Mouse (Mus musculus) ES-E14 (cell line): Measurements from ENCODE around the gene Unc79. TPM values are rescaled to one million over a fixed set of nuclear protein-coding genes. Genes with fewer than 3 reads are reported as not detected.

ENCODE experiments used
- DNase-seq: peaks from one replicate; pipeline ENCODE4 v3.0.0-alpha.2; 2013; ENCODE audit warnings: low read depth, low spot score
- H3K27ac ChIP-seq: 2 replicates; pipeline ENCODE4 v1.5.1; 2012; ENCODE audit warnings: low read depth, mild to moderate bottlenecking, low read length, moderate library complexity, mixed read lengths; ENCODE audit not compliant: poor library complexity, insufficient read depth, severe bottlenecking
- H3K36me3 ChIP-seq: 2 replicates; pipeline ENCODE4 v1.6.1; 2012; ENCODE audit warnings: mild to moderate bottlenecking, low read length, moderate library complexity, mixed read lengths; ENCODE audit not compliant: control insufficient read depth, poor library complexity, insufficient read depth, severe bottlenecking
- H3K4me1 ChIP-seq, 2 experiments: fragments of 150-350 bp in 1 of 2; sonication (generic) in 1 of 2; 2 replicates each; pipeline ENCODE4 v1.6.1; 2012; ENCODE audit warnings: low read length in 2 of 2, mild to moderate bottlenecking in 1 of 2, mixed read lengths in 1 of 2; ENCODE audit not compliant: control insufficient read depth in 2 of 2, insufficient read depth in 2 of 2, poor library complexity in 1 of 2
- H3K4me3 ChIP-seq, 2 experiments: fragments of 150-350 bp in 1 of 2; sonication (generic) in 1 of 2; 2 replicates each; pipeline ENCODE4 v1.5.1; 2012; ENCODE audit warnings: low read length in 2 of 2, low read depth in 1 of 2, mild to moderate bottlenecking in 1 of 2, mixed read lengths in 1 of 2; ENCODE audit not compliant: insufficient read depth in 1 of 2, poor library complexity in 1 of 2, severe bottlenecking in 1 of 2
- H3K9ac ChIP-seq: 2 replicates; pipeline ENCODE4 v1.6.1; 2012; ENCODE audit warnings: low read depth, mild to moderate bottlenecking, low read length, mixed read lengths; ENCODE audit not compliant: poor library complexity, insufficient read depth, severe bottlenecking
- H3K9me3 ChIP-seq: fragments of 150-350 bp; sonication (generic); 2 replicates; pipeline ENCODE4 v1.6.1; 2012; ENCODE audit warnings: low read depth, mild to moderate bottlenecking, low read length; ENCODE audit not compliant: control insufficient read depth, insufficient read depth
- CHD2 ChIP-seq: IDR thresholded peaks from 2 replicates; pipeline ENCODE4 v1.6.1; 2014; ENCODE audit warnings: mild to moderate bottlenecking, low read depth, low read length, inconsistent platforms
- HCFC1 ChIP-seq: IDR thresholded peaks from 2 replicates; pipeline ENCODE4 v1.6.1; 2012; ENCODE audit warnings: low read length, inconsistent platforms, borderline replicate concordance; ENCODE audit not compliant: insufficient read depth
- MAFK ChIP-seq: IDR thresholded peaks from 2 replicates; pipeline ENCODE4 v1.6.1; 2014; ENCODE audit warnings: mild to moderate bottlenecking, low read depth, low read length, inconsistent platforms; ENCODE audit not compliant: insufficient read depth
- ZC3H11A ChIP-seq: IDR thresholded peaks from 2 replicates; pipeline ENCODE4 v1.6.1; 2012; ENCODE audit warnings: low read depth, mild to moderate bottlenecking, inconsistent platforms, low read length, borderline replicate concordance
- ZNF384 ChIP-seq: IDR thresholded peaks from 2 replicates; pipeline ENCODE4 v1.6.1; 2012; ENCODE audit warnings: low read depth, low read length, inconsistent platforms
- in situ Hi-C, 2 experiments: fragments of 600-800 bp; cut with MboI; formaldehyde crosslinking; loops; one replicate each; pipeline ENCODE4 v1.15.1; 2025; ENCODE audit warnings: low sequenced_read_pairs in 2 of 2, inconsistent platforms in 1 of 2; ENCODE audit not compliant: unreplicated experiment in 2 of 2
- total RNA-seq: library from RNA; depleted of rRNA; stranded (reverse); fragments of 300-350 nt; gene quantifications from 2 replicates; pipeline ENCODE4 v1.2.3, GENCODE M21; 2012

Gene Unc79
- total RNA-seq, 1 experiment, result 0.36 TPM

DNA sequence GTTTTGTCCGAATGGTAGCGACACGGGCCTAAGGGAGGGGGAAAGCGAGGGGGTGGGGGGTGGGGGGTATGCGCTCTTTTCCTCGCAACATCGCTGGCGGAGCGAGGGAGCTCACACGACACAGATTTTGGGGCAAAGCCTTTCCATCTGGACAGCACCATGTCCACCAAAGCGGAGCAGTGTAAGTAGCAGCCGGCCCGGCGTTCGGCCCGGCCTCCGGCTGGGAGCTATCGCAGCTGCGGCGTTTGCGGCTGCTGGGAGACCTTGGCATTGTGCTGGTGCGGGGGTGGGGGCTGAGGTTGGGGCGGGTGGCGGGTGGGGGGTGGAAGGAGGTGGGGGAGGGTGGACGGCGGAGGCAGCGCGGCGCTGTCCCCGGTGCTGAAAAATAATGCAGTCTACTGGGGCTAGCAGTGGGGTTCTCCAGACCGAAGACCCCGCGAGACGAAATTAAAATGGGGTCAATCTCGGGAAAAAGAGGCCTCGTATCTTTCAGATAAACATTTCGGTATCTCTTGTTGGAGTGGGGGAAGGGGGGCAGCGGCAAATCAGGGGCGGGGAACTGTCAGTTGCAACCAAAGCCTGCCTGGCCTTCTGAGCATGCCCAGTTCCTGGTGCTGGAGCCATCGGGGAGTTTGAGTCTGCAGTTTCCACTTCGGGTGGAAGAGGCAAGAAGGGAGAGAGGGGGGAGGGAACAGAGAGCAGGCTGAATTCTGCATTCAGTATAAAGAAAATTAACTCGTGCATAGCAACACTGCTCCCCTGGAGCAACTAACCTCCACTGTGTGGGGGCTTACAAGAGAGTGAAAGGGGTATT lies 943 bp downstream of the Unc79 start:
- Histone ChIP-seq H3K9ac (no peak overlapping the region), H3K4me1 (no peaks in the 10 kb centered on the region), H3K4me3 (peak overlapping the region; percentile 72 to 84), H3K36me3 (no peaks in the 10 kb centered on the region), H3K27ac (no peak overlapping the region), H3K9me3 (no peaks in the 10 kb centered on the region)
- DNase-seq, result no peak
- 0 out of 2 replicates have a peak, but pooled peaks have one; percentile 19 for TF ChIP-seq CHD2
- no peak for TF ChIP-seq ZC3H11A
- in situ Hi-C loops, result no loop called here

DNA sequence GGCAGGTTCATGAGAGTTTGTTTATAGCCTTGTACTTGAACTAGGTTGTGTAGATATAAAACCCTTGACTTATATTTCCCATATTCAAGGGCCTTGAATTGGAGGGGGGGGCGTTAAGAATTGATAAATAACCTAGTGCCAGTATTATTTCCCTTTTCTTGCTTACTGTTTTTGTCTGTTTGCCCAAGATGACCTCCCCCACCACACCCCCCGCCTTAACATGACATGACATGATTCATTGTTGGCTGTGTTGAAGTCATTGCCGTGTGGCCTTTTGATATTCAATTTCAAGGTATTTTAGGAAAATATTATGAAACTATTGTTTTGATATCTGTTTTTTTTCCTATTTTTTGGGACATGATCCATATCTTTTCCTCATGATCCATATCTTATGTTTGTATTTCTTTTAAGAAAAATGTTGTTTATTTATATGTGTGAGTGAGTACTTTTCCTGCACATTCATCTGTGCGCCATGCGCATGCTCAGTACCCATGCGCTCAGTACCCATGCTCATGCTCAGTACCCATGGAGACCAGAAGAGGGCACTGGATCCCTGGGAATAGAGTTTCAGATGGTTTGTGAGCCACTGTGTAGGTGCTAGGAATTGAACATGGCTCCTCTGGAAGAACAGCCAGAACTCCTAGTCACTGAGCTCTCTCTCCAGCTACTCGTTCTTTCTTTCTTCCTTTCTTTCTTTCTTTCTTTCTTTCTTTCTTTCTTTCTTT lies 11.6 kb downstream of the Unc79 start:
- Histone ChIP-seq H3K36me3 (no peaks in the 10 kb centered on the region), H3K4me1 (no peaks in the 10 kb centered on the region), H3K9me3 (no peaks in the 10 kb centered on the region), H3K4me3 (no peak overlapping the region), H3K9ac (no peak overlapping the region), H3K27ac (no peak overlapping the region)
- DNase-seq, result no peak
- in situ Hi-C loops, result no loop called here
- no peak for TF ChIP-seq ZC3H11A
- no peak for TF ChIP-seq MAFK
- TF ChIP-seq CHD2, result no peak
- no peak for TF ChIP-seq HCFC1
- no peak for TF ChIP-seq ZNF384

DNA sequence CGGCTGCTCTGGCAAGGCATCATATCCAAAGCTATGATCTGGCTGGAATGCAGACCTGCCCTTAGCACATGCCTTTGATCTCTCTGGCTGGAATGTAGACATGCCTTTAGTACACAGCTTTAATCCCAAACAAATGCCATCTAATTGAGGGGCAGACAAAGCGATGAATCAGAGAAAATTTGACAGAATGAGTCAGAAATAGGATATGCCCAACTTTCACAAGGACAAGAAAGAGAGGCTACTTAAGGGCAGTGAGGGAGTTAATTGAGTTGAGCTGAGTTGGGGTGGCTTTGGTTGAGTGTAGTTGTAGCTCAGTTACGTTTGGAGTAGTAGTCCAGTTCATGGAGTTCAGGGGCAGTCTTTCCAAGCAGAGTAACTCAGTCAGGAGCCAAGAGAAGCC lies 12.4 kb downstream of the Unc79 start:
- no peak for TF ChIP-seq ZNF384
- no peak for TF ChIP-seq CHD2
- TF ChIP-seq HCFC1, result no peak
- TF ChIP-seq ZC3H11A, result no peak
- no peak for TF ChIP-seq MAFK
- H3K36me3 ChIP-seq, result no peaks in the 10 kb centered on the region

DNA sequence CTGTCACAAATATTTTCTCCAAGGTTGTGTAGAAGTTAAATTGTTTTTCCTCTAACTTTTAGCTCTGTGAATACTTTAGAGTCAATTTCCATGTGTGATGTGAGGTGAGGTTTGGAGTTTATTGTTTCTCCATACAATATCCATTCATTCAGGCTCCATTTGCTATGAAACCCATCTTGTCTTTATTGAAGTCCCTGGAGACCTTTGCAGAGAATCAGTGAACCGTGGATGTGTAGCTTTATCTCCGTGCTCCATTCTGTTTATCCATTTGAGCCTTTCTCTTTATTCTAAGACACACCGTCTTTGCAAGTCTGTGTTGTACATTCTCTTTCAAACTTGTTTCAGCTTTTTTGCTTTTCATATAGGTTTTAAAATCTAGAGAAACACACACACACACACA lies 15.8 kb downstream of the Unc79 start:
- in situ Hi-C loops, result no loop called here
- Histone ChIP-seq H3K9ac (no peak overlapping the region), H3K4me3 (no peak overlapping the region), H3K36me3 (no peaks in the 10 kb centered on the region), H3K4me1 (no peaks in the 10 kb centered on the region), H3K27ac (no peak overlapping the region), H3K9me3 (no peaks in the 10 kb centered on the region)
- no peak for TF ChIP-seq ZNF384
- no peak for TF ChIP-seq CHD2
- no peak for DNase-seq

More for the DNA sequence above, 12.4 kb downstream of the Unc79 start:
- Histone ChIP-seq H3K27ac (no peak overlapping the region), H3K9me3 (no peaks in the 10 kb centered on the region), H3K4me1 (no peaks in the 10 kb centered on the region), H3K9ac (no peak overlapping the region), H3K4me3 (no peak overlapping the region)
- no peak for DNase-seq
- in situ Hi-C loops, result no loop called here
